ENCODE assay signal across 20 mouse cellular contexts in the genomic region with DNA sequence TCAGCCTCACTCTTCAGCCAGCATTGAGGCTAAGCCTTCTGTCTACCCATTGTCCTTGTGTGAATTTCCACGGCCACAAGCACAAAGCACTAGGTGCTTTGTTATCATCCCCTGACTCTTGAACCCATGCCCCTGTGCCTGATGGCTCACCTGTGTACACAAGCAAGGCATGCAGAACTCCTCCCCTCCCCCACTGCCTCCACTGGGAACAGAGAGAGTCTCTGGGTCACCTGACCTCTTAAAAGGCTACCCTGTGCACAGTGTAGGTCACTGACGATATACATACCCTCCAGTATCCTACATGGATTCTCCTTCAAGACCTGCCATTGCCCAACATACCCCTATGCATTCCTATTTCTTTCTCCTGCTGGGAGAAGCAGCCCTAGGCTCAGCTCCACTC. TPM values are rescaled to one million over a fixed set of nuclear protein-coding genes. Genes with fewer than 3 reads are reported as not detected.
A peak's percentile ranks its signal among the peaks of the same experiment; 100 is the strongest.
DNase-seq lines count a peak whose midpoint lies in the region; ATAC-seq and TF ChIP-seq lines count a peak whose summit lies in the region.
"Had no signal": no experiment of that assay in that cellular context is flagged by ENCODE, and none has a peak within 500 bp of the region (broad histone marks: within the 10 kb centered on the region; RNA-seq: fewer than 3 reads in every experiment).

No protein-coding gene starts in this region.

- no peak for TF ChIP-seq POLR2A in lung, adult 2 months (IDR thresholded peaks at IDR 0.05; ENCODE audit: borderline replicate concordance, extremely low read depth, low read depth, low read length)

- no peak overlapping the region for H3K9ac ChIP-seq in kidney, embryonic 15.5 days
- no peak overlapping the region for H3K9ac ChIP-seq in liver, embryonic 11.5 days (ENCODE audit: low read depth, low read length)
- no peak overlapping the region for H3K9ac ChIP-seq in stomach, postnatal 0 days (ENCODE audit: low read length)
- H3K9ac ChIP-seq in forebrain, embryonic 13.5 days: no peak overlapping the region
- H3K9ac ChIP-seq: forebrain, embryonic 12.5 days; heart, embryonic 13.5 days; limb, embryonic 13.5 days had no signal

- TF ChIP-seq CTCF in lung, adult 2 months (IDR thresholded peaks at IDR 0.05; ENCODE audit: insufficient read depth, low read length): no peak
- no peak for TF ChIP-seq CTCF in stomach, postnatal 0 days (IDR thresholded peaks at IDR 0.05; ENCODE audit: low read depth)

- peak overlapping the region; percentile 73 for H3K27ac ChIP-seq in kidney, embryonic 15.5 days
- no peak overlapping the region for H3K27ac ChIP-seq in liver, embryonic 11.5 days (ENCODE audit: low read depth, low read length)
- H3K27ac ChIP-seq in stomach, postnatal 0 days (replicated peaks): peak overlapping the region; percentile 18; the same call in 1 of the 2 replicates
- H3K27ac ChIP-seq in forebrain, embryonic 13.5 days: no peak overlapping the region
- H3K27ac ChIP-seq: forebrain, embryonic 12.5 days; heart, embryonic 13.5 days; limb, embryonic 13.5 days; midbrain, embryonic 10.5 days had no signal

- TF ChIP-seq EP300 in stomach, postnatal 0 days (optimal IDR thresholded peaks at IDR 0.05): no peak

- no peak overlapping the region for H3K4me3 ChIP-seq in lung, adult 2 months (replicated peaks; ENCODE audit: extremely low read depth, low read depth, low read length)
- no peak overlapping the region for H3K4me3 ChIP-seq in kidney, embryonic 15.5 days (replicated peaks)
- H3K4me3 ChIP-seq in liver, embryonic 11.5 days (ENCODE audit: low read depth, low read length): no peak overlapping the region
- no peak overlapping the region for H3K4me3 ChIP-seq in stomach, postnatal 0 days (ENCODE audit: low read depth, low read length)
- no peak overlapping the region for H3K4me3 ChIP-seq in forebrain, embryonic 13.5 days
- H3K4me3 ChIP-seq: forebrain, embryonic 12.5 days; heart, embryonic 13.5 days; limb, embryonic 13.5 days; midbrain, embryonic 10.5 days had no signal

- H3K9me3 ChIP-seq in kidney, embryonic 15.5 days (replicated peaks): no peaks in the 10 kb centered on the region
- H3K9me3 ChIP-seq in liver, embryonic 11.5 days (ENCODE audit: control insufficient read depth, low read length): no peaks in the 10 kb centered on the region
- no peaks in the 10 kb centered on the region for H3K9me3 ChIP-seq in stomach, postnatal 0 days (ENCODE audit: control insufficient read depth, low read length)
- H3K9me3 ChIP-seq in forebrain, embryonic 13.5 days (replicated peaks): no peaks in the 10 kb centered on the region
- H3K9me3 ChIP-seq: forebrain, embryonic 12.5 days; heart, embryonic 13.5 days; limb, embryonic 13.5 days; midbrain, embryonic 10.5 days had no signal

- H3K27me3 ChIP-seq in kidney, embryonic 15.5 days: peaks cover 39% of the 10 kb centered on the region
- H3K27me3 ChIP-seq in liver, embryonic 11.5 days (replicated peaks; ENCODE audit: control insufficient read depth, insufficient read depth, low read length): peaks cover 31% of the 10 kb centered on the region
- no peaks in the 10 kb centered on the region; the same call in 1 of the 2 replicates for H3K27me3 ChIP-seq in stomach, postnatal 0 days (ENCODE audit: control insufficient read depth, insufficient read depth, low read length)
- H3K27me3 ChIP-seq in forebrain, embryonic 13.5 days: peaks cover 43% of the 10 kb centered on the region

- 56% methylated on average over 2 of the region's 2 CpGs for WGBS in lung, adult 2 months
- WGBS in kidney, embryonic 15.5 days: 70% methylated on average over 2 of the region's 2 CpGs
- WGBS in liver, embryonic 11.5 days: 45% methylated on average over 2 of the region's 2 CpGs
- WGBS in stomach, postnatal 0 days: 48% methylated on average over 2 of the region's 2 CpGs
- WGBS in forebrain, embryonic 13.5 days: 82% methylated on average over 2 of the region's 2 CpGs

- H3K4me2 ChIP-seq in kidney, embryonic 15.5 days: no peak overlapping the region
- no peak overlapping the region for H3K4me2 ChIP-seq in liver, embryonic 11.5 days
- H3K4me2 ChIP-seq in stomach, postnatal 0 days (replicated peaks; ENCODE audit: low read depth): no peak overlapping the region
- no peak overlapping the region for H3K4me2 ChIP-seq in forebrain, embryonic 13.5 days
- H3K4me2 ChIP-seq: forebrain, embryonic 12.5 days; heart, embryonic 13.5 days; limb, embryonic 13.5 days had no signal

- no peak for ATAC-seq in kidney, embryonic 15.5 days (replicated peaks; ENCODE audit: low FRiP score)
- 0 out of 2 replicates have a peak, but pooled peaks have one; percentile 56 for ATAC-seq in liver, embryonic 11.5 days (replicated peaks; ENCODE audit: low FRiP score)
- no peak; the same call in 1 of the 2 replicates for ATAC-seq in stomach, postnatal 0 days (ENCODE audit: low FRiP score, low TSS enrichment)
- ATAC-seq in forebrain, embryonic 13.5 days: no peak

- H3K4me1 ChIP-seq in lung, adult 2 months (ENCODE audit: control insufficient read depth, insufficient read depth, low read length): peaks cover 3% of the 10 kb centered on the region; the same call in 1 of the 2 replicates
- H3K4me1 ChIP-seq in kidney, embryonic 15.5 days: peaks cover 21% of the 10 kb centered on the region
- no peaks in the 10 kb centered on the region; the same call in 1 of the 2 replicates for H3K4me1 ChIP-seq in liver, embryonic 11.5 days (replicated peaks; ENCODE audit: control insufficient read depth, insufficient read depth, low read length)
- no peaks in the 10 kb centered on the region for H3K4me1 ChIP-seq in stomach, postnatal 0 days (replicated peaks; ENCODE audit: control insufficient read depth, insufficient read depth)
- H3K4me1 ChIP-seq in forebrain, embryonic 13.5 days: peaks cover 13% of the 10 kb centered on the region

- H3K36me3 ChIP-seq in kidney, embryonic 15.5 days: no peaks in the 10 kb centered on the region
- no peaks in the 10 kb centered on the region for H3K36me3 ChIP-seq in liver, embryonic 11.5 days (ENCODE audit: control insufficient read depth, insufficient read depth, low read length)
- no peaks in the 10 kb centered on the region for H3K36me3 ChIP-seq in stomach, postnatal 0 days (ENCODE audit: control insufficient read depth, insufficient read depth, low read length)
- H3K36me3 ChIP-seq in forebrain, embryonic 13.5 days (ENCODE audit: poor library complexity, severe bottlenecking): no peaks in the 10 kb centered on the region
- H3K36me3 ChIP-seq: forebrain, embryonic 12.5 days; heart, embryonic 13.5 days; limb, embryonic 13.5 days; midbrain, embryonic 10.5 days had no signal

- DNase-seq in lung, adult 18-20 months: peak; percentile 12 to 29
- DNase-seq in lung, adult 2 months: no peak
- DNase-seq in liver, embryonic 11.5 days (ENCODE audit: low spot score): no peak
- peak; percentile 48 for DNase-seq in stomach, postnatal 0 days (ENCODE audit: low spot score)
- DNase-seq in frontal cortex, postnatal 36 days (ENCODE audit: low spot score in 2 of 2): no peak
- DNase-seq: adrenal gland, postnatal 10 days; cerebellum, adult 11 months; cerebellum, postnatal 36 days; heart, adult 11 months; layer of hippocampus, adult 9-11 months; lung, postnatal 4 days; right cerebral cortex, adult 18-20 months; thymus, postnatal 14 days had no signal

RNA-seq across cellular contexts. Expression of a gene that starts 4.2 kb away (rescaled TPM):
- polyA plus RNA-seq in lung, adult 2 months (2012; rRNA removed): 45.1 and 56.6 TPM in 2 replicates
- 31.9 and 32.5 TPM in 2 replicates for polyA plus RNA-seq in kidney, embryonic 15.5 days (2015; fragmentation: Nextera tagmentation; extraction: Ambion mirVana)
- 2.5 and 3.0 TPM in 2 replicates for polyA plus RNA-seq in liver, embryonic 11.5 days (2014; fragmentation: Nextera tagmentation; extraction: Ambion mirVana)
- 59.1 and 62.1 TPM in 2 replicates for polyA plus RNA-seq in stomach, postnatal 0 days (2015; fragmentation: Nextera tagmentation; extraction: Ambion mirVana)
- not detected in 2 replicates for polyA plus RNA-seq in forebrain, embryonic 13.5 days (2015; fragmentation: Nextera tagmentation; extraction: Ambion mirVana)
- polyA plus RNA-seq: C2C12 had no signal

Comparison
In these comparisons a context has a peak if more than half of its experiments do, and no peak if none do; other contexts are left out.
1. DNase-seq: peak in lung, adult 18-20 months (2 of 2) and stomach, postnatal 0 days (single experiment); none in lung, adult 2 months (single experiment), liver, embryonic 11.5 days (single experiment) and frontal cortex, postnatal 36 days (0 of 2).
2. H3K27ac ChIP-seq: peak in kidney, embryonic 15.5 days (single experiment) and stomach, postnatal 0 days (single experiment); none in liver, embryonic 11.5 days (single experiment) and forebrain, embryonic 13.5 days (single experiment).